Mouse (Mus musculus) thymus, adult 2 months (tissue): ENCODE results near the gene Tmem202. TPM values are rescaled to one million over a fixed set of nuclear protein-coding genes. Genes with fewer than 3 reads are reported as not detected.

ENCODE experiments used
- DNase-seq: peaks from one replicate; pipeline ENCODE4 v3.0.0; 2021
- H3K27ac ChIP-seq: fragments of 200-500 bp; 2 replicates; pipeline ENCODE4 v1.5.1; 2012; ENCODE audit warnings: low read length, control low read depth; ENCODE audit not compliant: control insufficient read depth, insufficient read depth
- H3K27me3 ChIP-seq: fragments of 200-500 bp; 2 replicates; pipeline ENCODE4 v1.6.1; 2012; ENCODE audit warnings: mild to moderate bottlenecking, low read length, moderate library complexity, mixed read lengths; ENCODE audit not compliant: control insufficient read depth, insufficient read depth
- H3K36me3 ChIP-seq: fragments of 200-500 bp; 2 replicates; pipeline ENCODE4 v1.6.1; 2012; ENCODE audit warnings: mild to moderate bottlenecking, low read length, moderate library complexity; ENCODE audit not compliant: control insufficient read depth, insufficient read depth
- H3K4me1 ChIP-seq: fragments of 200-500 bp; replicated peaks from 2 replicates; pipeline ENCODE4 v1.6.1; 2012; ENCODE audit warnings: low read length; ENCODE audit not compliant: control insufficient read depth, insufficient read depth
- H3K4me3 ChIP-seq: fragments of 200-500 bp; 2 replicates; pipeline ENCODE4 v1.5.1; 2012; ENCODE audit warnings: mild to moderate bottlenecking, low read length, control low read depth, moderate library complexity; ENCODE audit not compliant: control insufficient read depth, insufficient read depth
- CTCF ChIP-seq: fragments of 200-500 bp; IDR thresholded peaks from 2 replicates; pipeline ENCODE4 v1.5.1; 2012; ENCODE audit warnings: mild to moderate bottlenecking, control low read depth, low read length, moderate library complexity, borderline replicate concordance; ENCODE audit not compliant: control insufficient read depth, poor library complexity, insufficient read depth; ENCODE audit errors: extremely low read depth
- POLR2A ChIP-seq: fragments of 200-500 bp; IDR thresholded peaks from 2 replicates; pipeline ENCODE4 v1.6.1; 2012; ENCODE audit warnings: mild to moderate bottlenecking, low read length, control low read depth, moderate library complexity; ENCODE audit not compliant: control insufficient read depth, poor library complexity, insufficient read depth; ENCODE audit errors: extremely low read depth
- WGBS: fragments of 180-500 bp; shearing (Covaris S2); methylation state at CpG from one replicate; pipeline ENCODE4 v1.1.7; 2018; 5-methylcytosine and 5-hydroxymethylcytosine counted together
- polyA plus RNA-seq: library from polyadenylated mRNA; depleted of rRNA; stranded (reverse); fragments of >200 nt; gene quantifications from 2 replicates; pipeline ENCODE4 v1.2.3, GENCODE M21; 2012

The Tmem202 gene
- polyA plus RNA-seq, 1 experiment, result 0.35 TPM

GRCm38 (mm10) chr9:59537651-59538050 is 2.0 kb downstream of the Tmem202 start:
- no peak for TF ChIP-seq CTCF
- no peak for TF ChIP-seq POLR2A
- Histone ChIP-seq H3K27ac (no peak overlapping the region), H3K4me3 (no peak overlapping the region), H3K4me1 (peaks cover 10% of the 10 kb centered on the region), H3K27me3 (no peaks in the 10 kb centered on the region), H3K36me3 (no peaks in the 10 kb centered on the region)
- 93% methylated on average over 3 of the region's 3 CpGs for WGBS
- DNase-seq, result no peak

GRCm38 (mm10) chr9:59533889-59534288 is 5.8 kb downstream of the Tmem202 start:
- DNase-seq, result no peak
- Histone ChIP-seq H3K27me3 (no peaks in the 10 kb centered on the region), H3K36me3 (no peaks in the 10 kb centered on the region), H3K4me3 (no peak overlapping the region), H3K4me1 (no peaks in the 10 kb centered on the region), H3K27ac (no peak overlapping the region)
- no peak for TF ChIP-seq CTCF
- no peak for TF ChIP-seq POLR2A
- 80% methylated on average over 4 of the region's 4 CpGs for WGBS

GRCm38 (mm10) chr9:59533422-59533821 is 6.2 kb downstream of the Tmem202 start:
- H3K36me3 ChIP-seq, result no peaks in the 10 kb centered on the region
- TF ChIP-seq POLR2A, result no peak
- DNase-seq, result no peak
- no peaks in the 10 kb centered on the region for H3K4me1 ChIP-seq
- H3K27ac ChIP-seq, result no peak overlapping the region
- H3K4me3 ChIP-seq, result no peak overlapping the region
- 81% methylated on average over 2 of the region's 2 CpGs for WGBS
- H3K27me3 ChIP-seq, result no peaks in the 10 kb centered on the region

- Histone ChIP-seq H3K4me3 (no peak overlapping the region), H3K27me3 (no peaks in the 10 kb centered on the region), H3K4me1 (no peaks in the 10 kb centered on the region), H3K36me3 (no peaks in the 10 kb centered on the region), H3K27ac (no peak overlapping the region)
- DNase-seq, result no peak
- WGBS, result 55% methylated on average over 5 of the region's 5 CpGs
- TF ChIP-seq CTCF (no peak), POLR2A (no peak)
Measured at GRCm38 (mm10) chr9:59531645-59532044, 8.0 kb downstream of the Tmem202 start.

- Histone ChIP-seq H3K27ac (no peak overlapping the region), H3K36me3 (no peaks in the 10 kb centered on the region), H3K4me1 (no peaks in the 10 kb centered on the region), H3K4me3 (no peak overlapping the region), H3K27me3 (no peaks in the 10 kb centered on the region)
- DNase-seq, result no peak
- no peak for TF ChIP-seq POLR2A
- no peak for TF ChIP-seq CTCF
- WGBS, result 82% methylated on average over 2 of the region's 2 CpGs
Measured at GRCm38 (mm10) chr9:59528274-59528673, 11.4 kb downstream of the Tmem202 start.

GRCm38 (mm10) chr9:59527580-59527979 is 12.1 kb downstream of the Tmem202 start:
- no peak for DNase-seq
- 93% methylated on average over 3 of the region's 3 CpGs for WGBS
- Histone ChIP-seq H3K4me1 (no peaks in the 10 kb centered on the region), H3K4me3 (no peak overlapping the region), H3K27me3 (no peaks in the 10 kb centered on the region), H3K36me3 (no peaks in the 10 kb centered on the region), H3K27ac (no peak overlapping the region)
- TF ChIP-seq POLR2A (no peak), CTCF (no peak)

- no peaks in the 10 kb centered on the region for H3K4me1 ChIP-seq
- H3K27me3 ChIP-seq, result no peaks in the 10 kb centered on the region
- no peak for TF ChIP-seq POLR2A
- TF ChIP-seq CTCF, result no peak
- H3K27ac ChIP-seq, result no peak overlapping the region
- 56% methylated on average over 6 of the region's 6 CpGs for WGBS
- H3K4me3 ChIP-seq, result no peak overlapping the region
- no peak for DNase-seq
- no peaks in the 10 kb centered on the region for H3K36me3 ChIP-seq
Measured at GRCm38 (mm10) chr9:59526727-59527126, 12.9 kb downstream of the Tmem202 start.
